Mouse (Mus musculus) liver, postnatal 0 days (tissue): ENCODE measurements around the gene Cops9. TPM values are rescaled to one million over a fixed set of nuclear protein-coding genes. Genes with fewer than 3 reads are reported as not detected.

Experiments used
- ATAC-seq: fragments of 200-750 bp; cut with Nextera tagmentation; 2 replicates; pipeline ENCODE4 v1.8.0; 2017; ENCODE audit warnings: mild to moderate bottlenecking, moderate library complexity
- DNase-seq: peaks from one replicate; pipeline ENCODE4 v3.0.0-alpha.2; 2016
- H3K27ac ChIP-seq: fragments of 300-500 bp; sonication (generic); 2 replicates; pipeline ENCODE4 v1.5.1; 2014; ENCODE audit warnings: antibody characterized with exemption, moderate library complexity, mild to moderate bottlenecking, low read depth
- H3K27me3 ChIP-seq: fragments of 300-500 bp; sonication (generic); 2 replicates; pipeline ENCODE4 v1.6.1; 2014; ENCODE audit warnings: low read length, control low read depth, mixed read lengths; ENCODE audit not compliant: insufficient read depth
- H3K36me3 ChIP-seq: fragments of 300-500 bp; sonication (generic); replicated peaks from 2 replicates; pipeline ENCODE4 v1.6.1; 2014; ENCODE audit warnings: mild to moderate bottlenecking, control low read depth, low read length, moderate library complexity, mixed read lengths; ENCODE audit not compliant: insufficient read depth
- H3K4me1 ChIP-seq: fragments of 300-500 bp; sonication (generic); 2 replicates; pipeline ENCODE4 v1.6.1; 2014; ENCODE audit warnings: antibody characterized with exemption, mild to moderate bottlenecking, control low read depth; ENCODE audit not compliant: insufficient read depth
- H3K4me2 ChIP-seq: fragments of 300-500 bp; sonication (generic); 2 replicates; pipeline ENCODE4 v1.6.1; 2014; ENCODE audit warnings: low read depth, mild to moderate bottlenecking, low read length, moderate library complexity, mixed read lengths
- H3K4me3 ChIP-seq: fragments of 300-500 bp; sonication (generic); 2 replicates; pipeline ENCODE4 v1.5.1; 2014; ENCODE audit warnings: low read depth, low read length
- H3K9ac ChIP-seq: fragments of 300-500 bp; sonication (generic); replicated peaks from 2 replicates; pipeline ENCODE4 v1.6.1; 2014; ENCODE audit warnings: mild to moderate bottlenecking, moderate library complexity
- H3K9me3 ChIP-seq: fragments of 300-500 bp; sonication (generic); 2 replicates; pipeline ENCODE4 v1.6.1; 2016; ENCODE audit warnings: mild to moderate bottlenecking, control low read depth, low read length, mixed read lengths
- CTCF ChIP-seq: sonication (generic); IDR thresholded peaks from 2 replicates; pipeline ENCODE4 v1.5.1; 2016; ENCODE audit warnings: antibody characterized with exemption, low read depth
- EP300 ChIP-seq: IDR thresholded peaks from 2 replicates; pipeline ENCODE4 v1.6.1; 2016; ENCODE audit warnings: antibody characterized with exemption, low read depth, mild to moderate bottlenecking
- WGBS: fragments of 180-500 bp; shearing (Covaris S2); extraction: QIAGEN DNeasy Blood & Tissue Kit; methylation state at CpG from one replicate; pipeline ENCODE4 v1.1.7; 2014; ENCODE audit not compliant: insufficient replicate concordance; 5-methylcytosine and 5-hydroxymethylcytosine counted together
- polyA plus RNA-seq: library from polyadenylated mRNA; unstranded; fragments of >200 nt; fragmentation: Nextera tagmentation; extraction: Ambion mirVana; gene quantifications from 2 replicates; pipeline ENCODE4 v1.2.1, GENCODE M21; 2015

Cops9 gene
- polyA plus RNA-seq, 1 experiment from 2014 or later, result 222 TPM

DNA sequence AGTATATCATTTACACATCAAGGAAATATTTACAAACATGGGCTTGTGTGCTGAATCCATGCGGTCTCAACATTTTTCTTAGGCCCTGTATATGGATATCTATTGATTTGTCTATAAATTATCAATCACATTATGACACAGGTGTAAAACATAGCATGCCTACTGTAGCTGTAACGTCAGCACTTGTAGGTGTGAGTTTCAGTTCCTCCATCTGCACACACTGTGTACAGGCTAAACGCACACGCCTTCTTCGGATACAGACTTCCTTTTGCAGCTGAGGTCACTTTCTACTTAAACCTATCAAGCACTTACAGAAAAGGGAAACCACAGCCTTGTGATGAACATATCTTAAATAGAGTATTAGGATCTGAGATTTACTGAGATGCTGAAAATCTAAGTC is 37.0 kb upstream of the Cops9 start:
- TF ChIP-seq EP300, result no peak
- TF ChIP-seq CTCF, result no peak
- WGBS, result 56% methylated on average over 5 of the region's 5 CpGs
- no peak overlapping the region for H3K27ac ChIP-seq
- no peaks in the 10 kb centered on the region for H3K9me3 ChIP-seq
- peaks cover 5% of the 10 kb centered on the region for H3K4me1 ChIP-seq
- DNase-seq (no peak), ATAC-seq (no peak)
- H3K27me3 ChIP-seq, result no peaks in the 10 kb centered on the region
- no peak overlapping the region for H3K4me3 ChIP-seq
- no peak overlapping the region for H3K4me2 ChIP-seq
- no peaks in the 10 kb centered on the region for H3K36me3 ChIP-seq
- no peak overlapping the region for H3K9ac ChIP-seq

- WGBS, result 74% methylated on average over 3 of the region's 3 CpGs
- Histone ChIP-seq H3K4me3 (no peak overlapping the region), H3K27me3 (0 out of 2 replicates have a peak, but pooled peaks cover 3% of the 10 kb centered on the region), H3K36me3 (no peaks in the 10 kb centered on the region), H3K9ac (no peak overlapping the region), H3K4me1 (peaks cover 5% of the 10 kb centered on the region), H3K4me2 (no peak overlapping the region), H3K27ac (no peak overlapping the region), H3K9me3 (no peaks in the 10 kb centered on the region)
- TF ChIP-seq CTCF, result no peak
- TF ChIP-seq EP300, result no peak
- no peak for DNase-seq
- no peak for ATAC-seq
Observed at GRCm38 (mm10) chr1:92676676-92676975, 34.8 kb upstream of the Cops9 start.

- Histone ChIP-seq H3K4me3 (no peak overlapping the region), H3K4me2 (no peak overlapping the region; the same call in 1 of the 2 replicates), H3K27ac (no peak overlapping the region), H3K27me3 (0 out of 2 replicates have a peak, but pooled peaks cover 3% of the 10 kb centered on the region), H3K9me3 (no peaks in the 10 kb centered on the region), H3K9ac (no peak overlapping the region), H3K4me1 (peaks cover 5% of the 10 kb centered on the region), H3K36me3 (no peaks in the 10 kb centered on the region)
- 39% methylated on average over 10 of the region's 10 CpGs for WGBS
- TF ChIP-seq CTCF (no peak), EP300 (no peak)
- no peak for DNase-seq
- no peak; the same call in 1 of the 2 replicates for ATAC-seq
Observed at GRCm38 (mm10) chr1:92675932-92676675, 34.3 kb upstream of the Cops9 start.

DNA sequence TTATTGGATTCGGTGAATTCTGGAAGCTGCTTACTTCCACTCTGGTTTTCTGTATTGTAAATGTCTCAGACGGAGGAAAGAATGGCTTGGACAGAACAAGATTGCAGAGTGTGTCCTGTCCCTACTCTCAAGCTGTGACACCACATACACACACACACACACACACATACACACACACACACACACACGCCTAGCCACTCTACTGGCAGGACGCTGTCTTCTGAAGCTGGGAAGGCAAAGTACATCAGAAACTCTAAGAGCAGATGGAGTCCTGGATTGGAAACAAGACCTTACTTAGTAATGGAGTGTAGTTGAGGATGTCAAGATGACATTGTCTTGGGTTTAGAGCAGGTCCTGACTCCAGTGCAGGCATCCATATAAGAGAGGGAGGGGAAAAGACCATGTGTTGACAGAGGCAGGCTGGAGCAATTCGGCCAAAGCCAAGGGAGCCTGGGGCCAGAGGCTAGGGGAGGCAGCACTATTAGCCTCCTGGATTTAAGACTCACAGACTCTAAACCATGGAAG is 31.5 kb upstream of the Cops9 start:
- no peak for ATAC-seq
- Histone ChIP-seq H3K36me3 (no peaks in the 10 kb centered on the region), H3K4me1 (peaks cover 5% of the 10 kb centered on the region), H3K4me2 (no peak overlapping the region), H3K9ac (no peak overlapping the region), H3K27me3 (0 out of 2 replicates have a peak, but pooled peaks cover 3% of the 10 kb centered on the region), H3K4me3 (no peak overlapping the region), H3K9me3 (no peaks in the 10 kb centered on the region), H3K27ac (no peak overlapping the region)
- no peak for TF ChIP-seq CTCF
- TF ChIP-seq EP300, result no peak
- WGBS, result 71% methylated on average over 5 of the region's 5 CpGs
- no peak for DNase-seq

GRCm38 (mm10) chr1:92671326-92671725 is 29.5 kb upstream of the Cops9 start:
- TF ChIP-seq EP300, result no peak
- TF ChIP-seq CTCF, result no peak
- 71% methylated on average over 4 of the region's 4 CpGs for WGBS
- Histone ChIP-seq H3K9ac (no peak overlapping the region), H3K4me2 (no peak overlapping the region), H3K4me1 (peaks cover 2% of the 10 kb centered on the region), H3K27ac (no peak overlapping the region), H3K36me3 (no peaks in the 10 kb centered on the region), H3K4me3 (no peak overlapping the region), H3K9me3 (no peaks in the 10 kb centered on the region), H3K27me3 (0 out of 2 replicates have a peak, but pooled peaks cover 3% of the 10 kb centered on the region)
- no peak for ATAC-seq
- no peak for DNase-seq

DNA sequence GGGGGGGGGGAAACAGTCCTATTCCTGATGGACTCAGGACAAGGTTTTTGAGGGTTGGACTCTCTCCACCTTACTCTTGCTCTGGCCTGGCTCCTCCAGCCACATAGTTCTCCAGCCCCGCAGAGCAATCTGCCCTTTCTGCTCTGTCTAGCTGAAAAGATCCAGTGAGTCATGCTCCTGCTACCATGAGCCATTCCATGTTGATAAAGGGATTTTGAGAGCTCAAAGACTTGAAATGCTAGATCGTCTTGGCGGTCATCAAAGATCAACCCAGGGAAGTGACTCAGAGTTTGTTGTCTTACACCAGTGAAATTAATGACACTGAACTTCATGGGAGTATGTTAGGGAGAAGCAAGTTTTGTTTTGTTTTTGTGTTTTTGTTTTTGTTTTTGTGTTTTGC is 27.6 kb upstream of the Cops9 start:
- no peaks in the 10 kb centered on the region for H3K36me3 ChIP-seq
- no peak overlapping the region for H3K4me3 ChIP-seq
- H3K9ac ChIP-seq, result no peak overlapping the region
- no peak overlapping the region for H3K4me2 ChIP-seq
- DNase-seq (no peak), ATAC-seq (no peak)
- H3K27me3 ChIP-seq, result 0 out of 2 replicates have a peak, but pooled peaks cover 3% of the 10 kb centered on the region
- TF ChIP-seq EP300, result no peak
- TF ChIP-seq CTCF, result no peak
- 83% methylated on average over 3 of the region's 3 CpGs for WGBS
- no peaks in the 10 kb centered on the region for H3K4me1 ChIP-seq
- H3K9me3 ChIP-seq, result no peaks in the 10 kb centered on the region
- no peak overlapping the region for H3K27ac ChIP-seq
